In genomic region chr14:8156947-8157346, GRCm38 (mm10) we compare ENCODE assay signal across 9 mouse cellular contexts. TPM values are rescaled to one million over a fixed set of nuclear protein-coding genes. Genes with fewer than 3 reads are reported as not detected.
DNase-seq lines count a peak whose midpoint lies in the region; ATAC-seq and TF ChIP-seq lines count a peak whose summit lies in the region.
"Had no signal": no experiment of that assay in that cellular context is flagged by ENCODE, and none has a peak within 500 bp of the region (broad histone marks: within the 10 kb centered on the region; RNA-seq: fewer than 3 reads in every experiment).

No protein-coding gene starts in this region.

- H3K9ac ChIP-seq in kidney, postnatal 0 days (ENCODE audit: low read depth, low read length) = no peak overlapping the region
- no peak overlapping the region for H3K9ac ChIP-seq in MEL (ENCODE audit: control insufficient read depth, low read depth, low read length, poor library complexity, severe bottlenecking)
- H3K9ac ChIP-seq: limb, embryonic 12.5 days had no signal

- H3K4me1 ChIP-seq in kidney, postnatal 0 days (replicated peaks; ENCODE audit: insufficient read depth, low read length) = no peaks in the 10 kb centered on the region
- H3K4me1 ChIP-seq in MEL (ENCODE audit: control insufficient read depth in 1 of 2, insufficient read depth in 2 of 2, low read length in 2 of 2) = no peaks in the 10 kb centered on the region
- H3K4me1 ChIP-seq: limb, embryonic 12.5 days had no signal

- peak; percentile 64 for DNase-seq in kidney, postnatal 0 days (ENCODE audit: low spot score)
- no peak for DNase-seq in kidney, adult 18-20 months
- peak; percentile 49 for DNase-seq in A20 (ENCODE audit: low read depth, low spot score)
- DNase-seq in MEL (ENCODE audit: low read depth, low spot score) = peak; percentile 26
- no peak for DNase-seq in ovary, adult 18-20 months (ENCODE audit: low spot score)
- no peak for DNase-seq in heart, postnatal 4 days
- no peak for DNase-seq in heart, adult 8-10 months (ENCODE audit: low spot score)

- no peaks in the 10 kb centered on the region for H3K9me3 ChIP-seq in kidney, postnatal 0 days (replicated peaks; ENCODE audit: low read length)
- H3K9me3 ChIP-seq in MEL (replicated peaks; ENCODE audit: insufficient read depth, low read length) = no peaks in the 10 kb centered on the region
- H3K9me3 ChIP-seq: limb, embryonic 12.5 days had no signal

- H3K4me2 ChIP-seq in kidney, postnatal 0 days (ENCODE audit: low read length) = no peak overlapping the region
- H3K4me2 ChIP-seq: limb, embryonic 12.5 days had no signal

- no peak for TF ChIP-seq POLR2A in MEL (IDR thresholded peaks at IDR 0.05; ENCODE audit: control insufficient read depth in 1 of 2, insufficient read depth in 1 of 2, low read depth in 1 of 2, low read length in 2 of 2, poor library complexity in 1 of 2)

- H3K36me3 ChIP-seq in kidney, postnatal 0 days (ENCODE audit: insufficient read depth, low read length) = peaks cover 28% of the 10 kb centered on the region
- no peaks in the 10 kb centered on the region for H3K36me3 ChIP-seq in MEL (ENCODE audit: control insufficient read depth in 1 of 2, insufficient read depth in 2 of 2, low read length in 2 of 2)

- WGBS in kidney, postnatal 0 days = 27% methylated on average over 3 of the region's 3 CpGs

- H3K4me3 ChIP-seq in kidney, postnatal 0 days (replicated peaks; ENCODE audit: low read depth, low read length) = no peak overlapping the region
- H3K4me3 ChIP-seq in MEL (ENCODE audit: control insufficient read depth in 1 of 2, insufficient read depth in 1 of 2, low read depth in 2 of 2, low read length in 2 of 2) = no peak overlapping the region
- H3K4me3 ChIP-seq: limb, embryonic 12.5 days had no signal

- no peak for ATAC-seq in kidney, postnatal 0 days (replicated peaks; ENCODE audit: low FRiP score, low read depth)
- ATAC-seq in granulocyte monocyte progenitor cell, adult 5-6 weeks (replicated peaks; ENCODE audit: poor library complexity, severe bottlenecking) = peak; percentile 43

- no peak for TF ChIP-seq EP300 in MEL (IDR thresholded peaks at IDR 0.05; ENCODE audit: low read depth in 1 of 2, low read length in 2 of 2)

- no peaks in the 10 kb centered on the region for H3K79me2 ChIP-seq in MEL (ENCODE audit: control insufficient read depth, insufficient read depth, low read length, poor library complexity)

- H3K27ac ChIP-seq in kidney, postnatal 0 days = no peak overlapping the region
- no peak overlapping the region for H3K27ac ChIP-seq in MEL (ENCODE audit: control insufficient read depth, low read depth, low read length)
- H3K27ac ChIP-seq: limb, embryonic 12.5 days had no signal

- TF ChIP-seq CTCF in kidney, postnatal 0 days (IDR thresholded peaks at IDR 0.05; ENCODE audit: low read depth) = peak; percentile 70
- peak in 2 of 3 experiments; percentile 23 to 51; a peak in 3 of 6 replicates for TF ChIP-seq CTCF in MEL (IDR thresholded peaks at IDR 0.05 in 2 of 3, conservative IDR thresholded peaks at IDR 0.05 in 1 of 3; ENCODE audit: control insufficient read depth in 1 of 3, insufficient read depth in 1 of 3, low read depth in 2 of 3, low read length in 3 of 3, poor library complexity in 1 of 3, severe bottlenecking in 1 of 3)

- no peaks in the 10 kb centered on the region for H3K27me3 ChIP-seq in kidney, postnatal 0 days (ENCODE audit: insufficient read depth, low read length)
- H3K27me3 ChIP-seq in MEL (ENCODE audit: control insufficient read depth in 1 of 2, insufficient read depth in 2 of 2, low read length in 2 of 2) = no peaks in the 10 kb centered on the region
- H3K27me3 ChIP-seq: limb, embryonic 12.5 days had no signal

- peak; percentile 40 for TF ChIP-seq RAD21 in MEL (IDR thresholded peaks at IDR 0.05; ENCODE audit: low read depth, low read length)

TF ChIP-seq in MEL, 35 proteins besides CTCF, POLR2A, EP300 and RAD21:
- TF ChIP-seq TBP (IDR thresholded peaks at IDR 0.05; ENCODE audit: low read depth, low read length) (no peak), SMC3 (IDR thresholded peaks at IDR 0.05; ENCODE audit: low read depth, low read length) (peak; percentile 52)
TF ChIP-seq in MEL: peak in this region for 1.

RNA-seq across cellular contexts. Expression of gene Pdhb, which starts 15.9 kb away (rescaled TPM):
- polyA plus RNA-seq in kidney, postnatal 0 days (2015; fragmentation: Nextera tagmentation; extraction: Ambion mirVana) = 318 and 322 TPM in 2 replicates
- total RNA-seq in MEL (2012; rRNA removed) = 128 and 140 TPM in 2 replicates
- polyA plus RNA-seq in MEL (2012; ENCODE audit: insufficient read depth in 1 of 2, insufficient read length in 2 of 2, low read depth in 1 of 2, low replicate concordance in 2 of 2, missing spikeins in 1 of 2) = 100 to 1,000 TPM in 1 of 2 experiments, not detected in 1; 109 TPM
- total RNA-seq in granulocyte monocyte progenitor cell, adult 5-6 weeks (2014; fragmentation: Nextera tagmentation) = 102 and 123 TPM in 2 replicates
- total RNA-seq in granulocyte monocyte progenitor cell, adult 5-6 weeks (2017) = 143 and 158 TPM in 2 replicates
- 100 to 1,000 TPM; 617 to 634 TPM for total RNA-seq in heart, postnatal 4 days (2021)
- 100 to 1,000 TPM; 726 to 851 (median 790) TPM for total RNA-seq in heart, adult 8-10 months (2022)

RNA-seq across cellular contexts. Expression of gene Kctd6, which starts 57.0 kb away (rescaled TPM):
- polyA plus RNA-seq in kidney, postnatal 0 days (2015; fragmentation: Nextera tagmentation; extraction: Ambion mirVana) = 30.2 and 34.1 TPM in 2 replicates
- total RNA-seq in MEL (2012; rRNA removed) = 3.6 and 4.2 TPM in 2 replicates
- 1 to 10 TPM in 1 of 2 experiments, not detected in 1; 5.5 TPM for polyA plus RNA-seq in MEL (2012; ENCODE audit: insufficient read depth in 1 of 2, insufficient read length in 2 of 2, low read depth in 1 of 2, low replicate concordance in 2 of 2, missing spikeins in 1 of 2)
- 6.6 and 12.7 TPM in 2 replicates for total RNA-seq in granulocyte monocyte progenitor cell, adult 5-6 weeks (2014; fragmentation: Nextera tagmentation)
- total RNA-seq in granulocyte monocyte progenitor cell, adult 5-6 weeks (2017) = 6.2 and 6.6 TPM in 2 replicates
- 10 to 100 TPM; 13.2 to 14.1 TPM for total RNA-seq in heart, postnatal 4 days (2021)
- 1 to 10 TPM; 8.7 to 9.9 (median 9.3) TPM for total RNA-seq in heart, adult 8-10 months (2022)

RNA-seq across cellular contexts. Expression of gene Pxk, which starts 58.9 kb away (rescaled TPM):
- 39.4 and 41.7 TPM in 2 replicates for polyA plus RNA-seq in kidney, postnatal 0 days (2015; fragmentation: Nextera tagmentation; extraction: Ambion mirVana)
- total RNA-seq in MEL (2012; rRNA removed) = 5.9 and 6.1 TPM in 2 replicates
- 10 to 100 TPM in 1 of 2 experiments, not detected in 1; 12.9 TPM for polyA plus RNA-seq in MEL (2012; ENCODE audit: insufficient read depth in 1 of 2, insufficient read length in 2 of 2, low read depth in 1 of 2, low replicate concordance in 2 of 2, missing spikeins in 1 of 2)
- total RNA-seq in granulocyte monocyte progenitor cell, adult 5-6 weeks (2014; fragmentation: Nextera tagmentation) = 34.1 and 40.7 TPM in 2 replicates
- total RNA-seq in granulocyte monocyte progenitor cell, adult 5-6 weeks (2017) = 25.6 and 30.0 TPM in 2 replicates
- 10 to 100 TPM; 20.9 to 21.0 TPM for total RNA-seq in heart, postnatal 4 days (2021)
- 10 to 100 TPM; 21.5 to 25.4 (median 24.6) TPM for total RNA-seq in heart, adult 8-10 months (2022)

Comparison
In these comparisons a context has a peak if more than half of its experiments do, and no peak if none do; other contexts are left out.
1. DNase-seq: peak in kidney, postnatal 0 days (single experiment), A20 (single experiment) and MEL (single experiment); none in kidney, adult 18-20 months (single experiment), ovary, adult 18-20 months (single experiment), heart, postnatal 4 days (single experiment) and heart, adult 8-10 months (single experiment).